Mouse (Mus musculus) hindbrain, embryonic 10.5 days (tissue): ENCODE results near the gene Cacfd1. TPM values are rescaled to one million over a fixed set of nuclear protein-coding genes. Genes with fewer than 3 reads are reported as not detected.
A peak's percentile ranks its signal among the peaks of the same experiment; 100 is the strongest.

Source experiments
- DNase-seq: peaks from one replicate; pipeline ENCODE4 v3.0.0-alpha.2; 2017; ENCODE audit warnings: low spot score
- H3K27ac ChIP-seq: fragments of 300-500 bp; sonication (generic); 2 replicates; pipeline ENCODE4 v1.5.1; 2016; ENCODE audit warnings: mild to moderate bottlenecking, moderate library complexity
- H3K27me3 ChIP-seq: fragments of 300-500 bp; sonication (generic); 2 replicates; pipeline ENCODE4 v1.6.1; 2016; ENCODE audit warnings: mild to moderate bottlenecking; ENCODE audit not compliant: poor library complexity, insufficient read depth, severe bottlenecking
- H3K36me3 ChIP-seq: fragments of 300-500 bp; sonication (generic); 2 replicates; pipeline ENCODE4 v1.6.1; 2016; ENCODE audit warnings: mild to moderate bottlenecking, moderate library complexity
- H3K4me1 ChIP-seq: fragments of 300-500 bp; sonication (generic); replicated peaks from 2 replicates; pipeline ENCODE4 v1.6.1; 2016; ENCODE audit warnings: mild to moderate bottlenecking
- H3K4me3 ChIP-seq: fragments of 300-500 bp; sonication (generic); 2 replicates; pipeline ENCODE4 v1.5.1; 2016; ENCODE audit warnings: mild to moderate bottlenecking, moderate library complexity
- H3K9me3 ChIP-seq: fragments of 300-500 bp; sonication (generic); 2 replicates; pipeline ENCODE4 v1.6.1; 2016; ENCODE audit warnings: mild to moderate bottlenecking, moderate library complexity
- WGBS: fragments of 180-500 bp; shearing (Covaris S2); methylation state at CpG from one replicate; pipeline ENCODE4 v1.1.7; 2016; 5-methylcytosine and 5-hydroxymethylcytosine counted together
- polyA plus RNA-seq: library from polyadenylated mRNA; unstranded; fragments of >200 nt; fragmentation: Nextera tagmentation; extraction: Ambion mirVana; gene quantifications from 2 replicates; pipeline ENCODE4 v1.2.1, GENCODE M21; 2016

Gene Cacfd1
- polyA plus RNA-seq, 1 experiment from 2014 or later: 93.2 TPM

- DNase-seq: no peak
- Histone ChIP-seq H3K27ac (no peak overlapping the region), H3K36me3 (no peaks in the 10 kb centered on the region), H3K27me3 (peaks cover 36% of the 10 kb centered on the region), H3K9me3 (no peaks in the 10 kb centered on the region), H3K4me1 (peaks cover 20% of the 10 kb centered on the region), H3K4me3 (peak overlapping the region; percentile 52)
- 81% methylated on average over 4 of the region's 4 CpGs for WGBS
Measured at GRCm38 (mm10) chr2:27028437-27029015, 18.8 kb downstream of the Cacfd1 start.

DNA sequence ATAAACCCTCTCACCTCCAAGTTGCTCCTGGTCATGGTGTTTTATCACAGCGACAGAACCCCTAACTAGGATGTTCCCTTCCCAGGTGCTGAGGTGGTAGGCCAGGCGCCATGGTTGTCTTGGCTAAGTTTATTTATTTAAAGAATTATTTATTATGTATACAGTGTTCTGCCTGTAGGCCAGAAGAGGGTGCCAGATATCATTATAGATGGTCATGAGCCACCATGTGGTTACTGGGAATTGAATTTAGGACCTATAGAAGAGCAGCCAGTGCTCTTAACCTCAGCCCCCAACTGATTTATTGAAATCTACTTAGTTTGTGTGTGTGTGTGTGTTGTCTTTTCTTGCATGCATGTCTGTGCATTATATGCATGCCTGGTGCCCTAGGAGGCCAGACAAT, 22.6 kb downstream of the Cacfd1 start:
- DNase-seq: no peak
- Histone ChIP-seq H3K27me3 (peaks cover 25% of the 10 kb centered on the region), H3K4me1 (peaks cover 12% of the 10 kb centered on the region), H3K9me3 (no peaks in the 10 kb centered on the region), H3K27ac (no peak overlapping the region), H3K36me3 (no peaks in the 10 kb centered on the region), H3K4me3 (no peak overlapping the region)
- 78% methylated on average over 2 of the region's 2 CpGs for WGBS

GRCm38 (mm10) chr2:27036003-27036402, 26.3 kb downstream of the Cacfd1 start:
- Histone ChIP-seq H3K4me3 (no peak overlapping the region), H3K27ac (no peak overlapping the region), H3K36me3 (no peaks in the 10 kb centered on the region), H3K4me1 (peaks cover 9% of the 10 kb centered on the region; the same call in 1 of the 2 replicates), H3K9me3 (no peaks in the 10 kb centered on the region), H3K27me3 (0 out of 2 replicates have a peak, but pooled peaks cover 8% of the 10 kb centered on the region)
- no peak for DNase-seq
- 75% methylated on average over 3 of the region's 3 CpGs for WGBS

DNA sequence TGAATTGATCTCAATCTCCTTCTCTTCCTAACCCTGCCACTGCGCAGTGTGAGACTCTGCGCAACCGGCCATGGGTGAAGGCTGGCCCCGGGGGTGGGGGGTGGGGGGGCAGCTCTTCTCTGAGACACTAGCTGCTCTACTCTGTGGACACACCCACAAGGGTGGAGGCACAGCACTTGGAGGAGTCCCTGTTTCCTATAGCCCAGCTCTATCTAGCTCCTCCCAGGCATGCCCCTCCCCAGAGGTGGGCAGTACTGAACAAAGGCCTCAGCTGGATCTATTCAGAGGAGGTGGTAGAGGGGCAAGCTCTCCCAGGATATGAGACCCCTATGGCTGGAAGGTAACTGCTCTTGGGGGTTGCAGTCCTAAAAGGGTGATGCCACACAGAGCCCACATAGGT, 27.3 kb downstream of the Cacfd1 start:
- WGBS: 67% methylated on average over 4 of the region's 4 CpGs
- Histone ChIP-seq H3K9me3 (no peaks in the 10 kb centered on the region), H3K4me3 (no peak overlapping the region), H3K27me3 (peaks cover 14% of the 10 kb centered on the region; the same call in 1 of the 2 replicates), H3K36me3 (no peaks in the 10 kb centered on the region), H3K4me1 (peaks cover 9% of the 10 kb centered on the region; the same call in 1 of the 2 replicates), H3K27ac (no peak overlapping the region)
- no peak for DNase-seq

GRCm38 (mm10) chr2:27038596-27038995, 28.9 kb downstream of the Cacfd1 start:
- Histone ChIP-seq H3K27ac (no peak overlapping the region), H3K4me1 (peaks cover 9% of the 10 kb centered on the region; the same call in 1 of the 2 replicates)
- WGBS: 2% methylated on average over 3 of the region's 3 CpGs

GRCm38 (mm10) chr2:27039286-27039685, 29.6 kb downstream of the Cacfd1 start:
- Histone ChIP-seq H3K9me3 (no peaks in the 10 kb centered on the region), H3K4me1 (peaks cover 13% of the 10 kb centered on the region; the same call in 1 of the 2 replicates), H3K27me3 (peaks cover 29% of the 10 kb centered on the region; the same call in 1 of the 2 replicates), H3K36me3 (no peaks in the 10 kb centered on the region), H3K27ac (no peak overlapping the region), H3K4me3 (no peak overlapping the region)
- no peak for DNase-seq
- whole genome bisulfite sequencing: 4% methylated on average over 1 of the region's 1 CpGs

More at GRCm38 (mm10) chr2:27038596-27038995, 28.9 kb downstream of the Cacfd1 start:
- Histone ChIP-seq H3K4me3 (no peak overlapping the region), H3K27me3 (peaks cover 25% of the 10 kb centered on the region; the same call in 1 of the 2 replicates), H3K9me3 (no peaks in the 10 kb centered on the region), H3K36me3 (no peaks in the 10 kb centered on the region)
- DNase-seq: peak; percentile 69

DNA sequence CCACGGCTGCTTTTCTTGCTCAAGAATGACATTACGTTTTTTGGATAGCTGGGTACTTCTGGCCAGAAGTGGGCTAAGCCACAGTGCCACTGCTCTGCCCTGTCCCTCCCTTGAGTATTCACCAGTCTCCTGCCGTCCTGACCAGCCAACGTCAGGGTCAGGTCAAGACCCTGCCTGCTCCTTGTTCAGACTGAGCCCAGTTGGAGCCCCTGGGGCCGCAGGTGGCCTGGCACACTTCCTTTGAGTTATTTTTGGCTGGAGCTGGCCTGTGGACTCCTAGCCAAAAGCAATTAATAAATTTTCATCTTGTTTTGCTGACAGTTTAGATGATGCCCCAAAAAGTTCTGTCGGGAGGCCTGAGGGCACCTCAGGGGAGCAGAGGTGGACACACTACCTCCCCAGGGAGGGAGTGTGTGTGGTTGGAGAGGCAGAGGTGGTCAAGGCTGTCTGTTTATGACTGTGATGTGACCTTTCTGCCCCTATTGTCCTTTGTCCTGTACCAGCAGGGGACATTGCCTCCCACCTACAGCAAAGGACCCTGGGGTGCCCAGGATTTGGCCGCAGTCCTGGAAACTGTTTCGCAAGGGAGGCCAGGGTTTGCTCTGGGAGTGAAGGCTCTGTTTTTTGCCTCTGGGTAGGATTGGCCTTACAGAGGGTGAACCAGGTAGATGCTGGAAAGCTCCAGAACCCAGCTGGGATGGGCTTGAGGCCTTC, 32.6 kb downstream of the Cacfd1 start:
- no peak for DNase-seq
- peaks cover 57% of the 10 kb centered on the region for H3K27me3 ChIP-seq
- no peak overlapping the region for H3K4me3 ChIP-seq
- WGBS: 69% methylated on average over 8 of the region's 8 CpGs
- no peaks in the 10 kb centered on the region for H3K9me3 ChIP-seq
- H3K36me3 ChIP-seq: no peaks in the 10 kb centered on the region
- H3K4me1 ChIP-seq: peaks cover 11% of the 10 kb centered on the region; the same call in 1 of the 2 replicates
- no peak overlapping the region for H3K27ac ChIP-seq

DNA sequence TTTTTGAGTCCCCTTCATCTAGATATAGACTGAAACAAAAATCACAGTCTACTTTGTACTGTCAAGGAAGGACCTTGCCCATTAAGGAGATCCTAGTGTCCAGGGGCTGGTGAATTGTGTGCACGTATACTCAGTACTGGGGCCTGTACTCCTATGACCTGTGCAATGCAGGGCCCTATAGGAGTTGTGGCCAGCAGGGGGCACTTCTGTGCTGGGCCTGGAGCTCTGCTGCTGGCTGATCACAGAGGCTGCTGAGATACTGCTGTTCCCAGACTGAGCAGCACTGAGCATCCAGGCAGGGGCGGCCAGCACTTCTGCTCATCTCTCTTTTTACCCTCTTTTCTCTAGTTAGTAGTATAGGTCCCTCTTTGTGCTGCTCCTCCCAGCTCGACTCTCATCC, 33.7 kb downstream of the Cacfd1 start:
- H3K27me3 ChIP-seq: peaks cover 62% of the 10 kb centered on the region
- peak; percentile 84 for DNase-seq
- H3K4me1 ChIP-seq: peaks cover 9% of the 10 kb centered on the region; the same call in 1 of the 2 replicates
- no peak overlapping the region for H3K4me3 ChIP-seq
- no peaks in the 10 kb centered on the region for H3K36me3 ChIP-seq
- H3K9me3 ChIP-seq: no peaks in the 10 kb centered on the region
- no peak overlapping the region for H3K27ac ChIP-seq
- 31% methylated on average over 3 of the region's 3 CpGs for WGBS

GRCm38 (mm10) chr2:27044166-27044565, 34.4 kb downstream of the Cacfd1 start:
- H3K36me3 ChIP-seq: no peaks in the 10 kb centered on the region
- peaks cover 5% of the 10 kb centered on the region; the same call in 1 of the 2 replicates for H3K4me1 ChIP-seq
- H3K27me3 ChIP-seq: peaks cover 64% of the 10 kb centered on the region
- WGBS: 66% methylated on average over 4 of the region's 4 CpGs
- no peak overlapping the region for H3K4me3 ChIP-seq
- no peaks in the 10 kb centered on the region for H3K9me3 ChIP-seq
- DNase-seq: no peak
- 0 out of 2 replicates have a peak overlapping the region, but pooled peaks have one; percentile 8 for H3K27ac ChIP-seq

GRCm38 (mm10) chr2:27044641-27045040, 34.9 kb downstream of the Cacfd1 start:
- Histone ChIP-seq H3K9me3 (no peaks in the 10 kb centered on the region), H3K27me3 (peaks cover 59% of the 10 kb centered on the region), H3K36me3 (no peaks in the 10 kb centered on the region), H3K4me1 (peaks cover 8% of the 10 kb centered on the region), H3K27ac (no peak overlapping the region), H3K4me3 (no peak overlapping the region)
- DNase-seq: no peak
- WGBS: 78% methylated on average over 3 of the region's 3 CpGs

GRCm38 (mm10) chr2:27045979-27046770, 36.4 kb downstream of the Cacfd1 start:
- Histone ChIP-seq H3K36me3 (no peaks in the 10 kb centered on the region), H3K9me3 (no peaks in the 10 kb centered on the region), H3K4me1 (peaks cover 12% of the 10 kb centered on the region), H3K27ac (no peak overlapping the region), H3K4me3 (no peak overlapping the region), H3K27me3 (peaks cover 56% of the 10 kb centered on the region)
- DNase-seq: no peak
- 74% methylated on average over 8 of the region's 8 CpGs for WGBS

DNA sequence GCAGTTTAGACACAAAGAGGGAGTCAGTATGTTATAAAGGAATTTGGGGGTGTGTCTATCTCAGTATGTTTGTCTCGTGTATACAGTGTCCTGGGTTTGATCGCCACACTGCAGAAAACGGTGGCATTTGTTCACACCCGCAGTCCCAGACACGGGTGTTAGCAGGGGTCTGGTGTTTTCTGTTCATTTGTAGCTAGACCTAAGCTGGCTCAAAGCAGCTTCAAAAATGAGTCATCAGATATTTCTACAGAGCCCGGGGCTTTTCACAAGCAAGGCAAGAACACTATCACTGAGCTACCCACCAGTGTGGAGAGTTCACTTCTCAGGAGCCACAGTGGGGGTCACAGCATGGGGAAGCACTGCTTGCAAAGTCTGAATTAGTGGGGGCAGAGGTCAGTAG, 39.7 kb downstream of the Cacfd1 start:
- Histone ChIP-seq H3K27ac (no peak overlapping the region), H3K4me1 (peaks cover 7% of the 10 kb centered on the region), H3K4me3 (no peak overlapping the region), H3K36me3 (no peaks in the 10 kb centered on the region), H3K9me3 (no peaks in the 10 kb centered on the region), H3K27me3 (peaks cover 43% of the 10 kb centered on the region)
- WGBS: 28% methylated on average over 6 of the region's 6 CpGs
- DNase-seq: peak; percentile 15
